Mouse (Mus musculus) retina, adult 2 months (tissue): ENCODE data around the gene Anp32a.

ENCODE experiments used
- DNase-seq: peaks from one replicate; pipeline ENCODE4 v3.0.0-alpha.2; 2012; ENCODE audit warnings: low read depth, low spot score

Gene Anp32a

GRCm38 (mm10) chr9:62401589-62401988 lies 60.5 kb downstream of the Anp32a start:
- DNase-seq: no peak

GRCm38 (mm10) chr9:62406423-62407013 lies 65.4 kb downstream of the Anp32a start:
- no peak for DNase-seq

- DNase-seq: no peak
Observed at GRCm38 (mm10) chr9:62407357-62408146, 66.5 kb downstream of the Anp32a start.

- DNase-seq: no peak
Observed at GRCm38 (mm10) chr9:62418742-62419141, 77.6 kb downstream of the Anp32a start.

- DNase-seq: no peak
Observed at GRCm38 (mm10) chr9:62420261-62420917, 79.3 kb downstream of the Anp32a start.

GRCm38 (mm10) chr9:62421027-62421426 lies 79.9 kb downstream of the Anp32a start:
- no peak for DNase-seq

GRCm38 (mm10) chr9:62421911-62422310 lies 80.8 kb downstream of the Anp32a start:
- no peak for DNase-seq

- DNase-seq: no peak
Observed at GRCm38 (mm10) chr9:62422926-62423325, 81.8 kb downstream of the Anp32a start.

GRCm38 (mm10) chr9:62423871-62424270 lies 82.8 kb downstream of the Anp32a start:
- no peak for DNase-seq

- DNase-seq: no peak
Observed at GRCm38 (mm10) chr9:62425265-62425664, 84.2 kb downstream of the Anp32a start.

GRCm38 (mm10) chr9:62426021-62426420 lies 84.9 kb downstream of the Anp32a start:
- no peak for DNase-seq

GRCm38 (mm10) chr9:62426531-62426930 lies 85.4 kb downstream of the Anp32a start:
- DNase-seq: no peak

- DNase-seq: no peak
Observed at GRCm38 (mm10) chr9:62427010-62427409, 85.9 kb downstream of the Anp32a start.
